Mouse (Mus musculus) stomach, postnatal 0 days (tissue): ENCODE measurements around the gene Eif3c.

Source experiments
- CTCF ChIP-seq: IDR thresholded peaks from 2 replicates; pipeline ENCODE4 v1.5.1; 2016; ENCODE audit warnings: antibody characterized with exemption, low read depth, mild to moderate bottlenecking, moderate library complexity
- EP300 ChIP-seq: optimal IDR thresholded peaks from 2 replicates; pipeline ENCODE3; 2016; ENCODE audit warnings: antibody characterized with exemption

- TF ChIP-seq EP300, result no peak
- TF ChIP-seq CTCF, result no peak
These were observed 36.4 kb upstream of the Eif3c start for GRCm38 (mm10) chr7:126602650-126603049.
